Mouse (Mus musculus) MEL (cell line): ENCODE results near the gene Znfx1. TPM values are rescaled to one million over a fixed set of nuclear protein-coding genes. Genes with fewer than 3 reads are reported as not detected.

ENCODE experiments used
- DNase-seq: peaks from one replicate; pipeline ENCODE4 v3.0.0; 2011; ENCODE audit warnings: low read depth, low spot score
- H3K27ac ChIP-seq: 2 replicates; pipeline ENCODE4 v1.5.1; 2012; ENCODE audit warnings: low read depth, mild to moderate bottlenecking, control low read depth, low read length, moderate library complexity; ENCODE audit not compliant: control insufficient read depth
- H3K27me3 ChIP-seq, 2 experiments: fragments of 150-350 bp in 1 of 2; sonication (generic) in 1 of 2; 2 replicates each; pipeline ENCODE4 v1.6.1; 2012; ENCODE audit warnings: low read length in 2 of 2, mild to moderate bottlenecking in 2 of 2, improper control_type of control experiment in 1 of 2, moderate library complexity in 1 of 2; ENCODE audit not compliant: insufficient read depth in 2 of 2, control insufficient read depth in 1 of 2
- H3K36me3 ChIP-seq, 2 experiments: 2 replicates each; pipeline ENCODE4 v1.6.1; 2012 to 2014; ENCODE audit warnings: low read length in 2 of 2, improper control_type of control experiment in 1 of 2, inconsistent platforms in 1 of 2, mild to moderate bottlenecking in 1 of 2; ENCODE audit not compliant: insufficient read depth in 2 of 2, control insufficient read depth in 1 of 2
- H3K4me1 ChIP-seq, 2 experiments: fragments of 150-350 bp in 1 of 2; sonication (generic) in 1 of 2; 2 replicates each; pipeline ENCODE4 v1.6.1; 2012; ENCODE audit warnings: low read length in 2 of 2, improper control_type of control experiment in 1 of 2, mild to moderate bottlenecking in 1 of 2; ENCODE audit not compliant: insufficient read depth in 2 of 2, control insufficient read depth in 1 of 2
- H3K4me3 ChIP-seq, 2 experiments: fragments of 150-350 bp in 1 of 2; sonication (generic) in 1 of 2; 2 replicates each; pipeline ENCODE4 v1.5.1; 2012; ENCODE audit warnings: low read depth in 2 of 2, low read length in 2 of 2, mild to moderate bottlenecking in 2 of 2, moderate library complexity in 2 of 2, control low read depth in 1 of 2, improper control_type of control experiment in 1 of 2; ENCODE audit not compliant: control insufficient read depth in 1 of 2, insufficient read depth in 1 of 2
- H3K79me2 ChIP-seq: 2 replicates; pipeline ENCODE4 v1.6.1; 2012; ENCODE audit warnings: mild to moderate bottlenecking, low read length, moderate library complexity; ENCODE audit not compliant: control insufficient read depth, poor library complexity, insufficient read depth
- H3K9ac ChIP-seq: 2 replicates; pipeline ENCODE4 v1.6.1; 2012; ENCODE audit warnings: low read depth, mild to moderate bottlenecking, control low read depth, low read length, moderate library complexity; ENCODE audit not compliant: control insufficient read depth, poor library complexity, severe bottlenecking
- H3K9me3 ChIP-seq: fragments of 150-350 bp; sonication (generic); replicated peaks from 2 replicates; pipeline ENCODE4 v1.6.1; 2012; ENCODE audit warnings: mild to moderate bottlenecking, low read length, improper control_type of control experiment, moderate library complexity; ENCODE audit not compliant: insufficient read depth
- CHD2 ChIP-seq: IDR thresholded peaks from 2 replicates; pipeline ENCODE4 v1.6.1; 2011; ENCODE audit warnings: low read length, improper control_type of control experiment
- ETS1 ChIP-seq: IDR thresholded peaks from 2 replicates; pipeline ENCODE4 v1.6.1; 2012; ENCODE audit warnings: low read depth, mild to moderate bottlenecking, inconsistent platforms, low read length, improper control_type of control experiment, moderate library complexity
- GATA1 ChIP-seq: IDR thresholded peaks from 2 replicates; pipeline ENCODE4 v1.6.1; 2011; ENCODE audit warnings: low read depth, low read length, improper control_type of control experiment
- HCFC1 ChIP-seq: IDR thresholded peaks from 2 replicates; pipeline ENCODE4 v1.6.1; 2012; ENCODE audit warnings: low read depth, mild to moderate bottlenecking, inconsistent platforms, low read length, improper control_type of control experiment, moderate library complexity
- MAZ ChIP-seq: IDR thresholded peaks from 2 replicates; pipeline ENCODE4 v1.6.1; 2012; ENCODE audit warnings: low read depth, mild to moderate bottlenecking, inconsistent platforms, low read length, improper control_type of control experiment
- MEF2A ChIP-seq: IDR thresholded peaks from 2 replicates; pipeline ENCODE4 v1.6.1; 2014; ENCODE audit warnings: low read depth, mild to moderate bottlenecking, inconsistent platforms, low read length, improper control_type of control experiment; ENCODE audit not compliant: poor library complexity, insufficient replicate concordance, severe bottlenecking; ENCODE audit errors: extremely low read depth
- NELFE ChIP-seq: IDR thresholded peaks from 2 replicates; pipeline ENCODE4 v1.6.1; 2011; ENCODE audit warnings: low read depth, low read length, improper control_type of control experiment
- NRF1 ChIP-seq: IDR thresholded peaks from 2 replicates; pipeline ENCODE4 v1.6.1; 2014; ENCODE audit warnings: low read depth, mild to moderate bottlenecking, inconsistent platforms, low read length, improper control_type of control experiment, moderate library complexity; ENCODE audit not compliant: poor library complexity, insufficient read depth, severe bottlenecking
- POLR2A ChIP-seq, 2 experiments: IDR thresholded peaks; 2 replicates each; pipeline ENCODE4 v1.6.1; 2011 to 2012; ENCODE audit warnings: low read length in 2 of 2, mild to moderate bottlenecking in 2 of 2, control low read depth in 1 of 2, improper control_type of control experiment in 1 of 2, low read depth in 1 of 2, moderate library complexity in 1 of 2; ENCODE audit not compliant: control insufficient read depth in 1 of 2, insufficient read depth in 1 of 2, poor library complexity in 1 of 2
- RAD21 ChIP-seq: IDR thresholded peaks from 2 replicates; pipeline ENCODE4 v1.6.1; 2011; ENCODE audit warnings: mild to moderate bottlenecking, low read depth, low read length, improper control_type of control experiment
- TAL1 ChIP-seq: IDR thresholded peaks from 2 replicates; pipeline ENCODE4 v1.6.1; 2012; ENCODE audit warnings: mild to moderate bottlenecking, inconsistent platforms, low read length, moderate library complexity, mixed read lengths
- TBP ChIP-seq: IDR thresholded peaks from 2 replicates; pipeline ENCODE4 v1.8.0; 2011; ENCODE audit warnings: low read depth, low read length, improper control_type of control experiment
- USF1 ChIP-seq: IDR thresholded peaks from 2 replicates; pipeline ENCODE4 v1.6.1; 2014; ENCODE audit warnings: low read depth, mild to moderate bottlenecking, inconsistent platforms, low read length, improper control_type of control experiment, moderate library complexity
- ZKSCAN1 ChIP-seq: IDR thresholded peaks from 2 replicates; pipeline ENCODE4 v1.6.1; 2012; ENCODE audit warnings: low read depth, mild to moderate bottlenecking, inconsistent platforms, low read length, improper control_type of control experiment, moderate library complexity
- ZNF384 ChIP-seq: IDR thresholded peaks from 2 replicates; pipeline ENCODE4 v1.6.1; 2012; ENCODE audit warnings: low read depth, mild to moderate bottlenecking, inconsistent platforms, low read length, improper control_type of control experiment
- polyA plus RNA-seq, 2 experiments: library from polyadenylated mRNA; stranded (reverse) in 1 of 2; unstranded in 1 of 2; fragments of >175 nt in 1 of 2; fragments of >200 nt in 1 of 2; gene quantifications; 2 replicates each; pipeline versions ENCODE4 v1.2.1 to v1.2.4; 2012; ENCODE audit warnings: low replicate concordance in 2 of 2, low read depth in 1 of 2; ENCODE audit not compliant: insufficient read length in 2 of 2, insufficient read depth in 1 of 2, missing spikeins in 1 of 2
- total RNA-seq: library from RNA; depleted of rRNA; stranded (reverse); fragments of 300-350 nt; gene quantifications from 2 replicates; pipeline ENCODE4 v1.2.3, GENCODE M21; 2012

The Znfx1 gene
- total and polyA plus RNA-seq, 3 experiments, result 15.6 to 17.1 TPM; not detected in 1

- TF ChIP-seq MEF2A (no peak), TBP (peak; percentile 81)
- TF ChIP-seq, all 39 proteins: peak for 1
- Histone ChIP-seq H3K36me3 (no peaks in the 10 kb centered on the region), H3K79me2 (no peaks in the 10 kb centered on the region), H3K9ac (no peak overlapping the region), H3K4me3 (no peak overlapping the region), H3K4me1 (peaks cover 0 to 3% of the 10 kb centered on the region in 2 experiments; a peak in 2 of 4 replicates), H3K27ac (no peak overlapping the region), H3K9me3 (no peaks in the 10 kb centered on the region), H3K27me3 (peaks cover 2 to 3% of the 10 kb centered on the region in 2 experiments; a peak in 1 of 4 replicates)
- no peak for DNase-seq
These were observed 55.8 kb downstream of the Znfx1 start for GRCm38 (mm10) chr2:167007001-167007491.

DNA sequence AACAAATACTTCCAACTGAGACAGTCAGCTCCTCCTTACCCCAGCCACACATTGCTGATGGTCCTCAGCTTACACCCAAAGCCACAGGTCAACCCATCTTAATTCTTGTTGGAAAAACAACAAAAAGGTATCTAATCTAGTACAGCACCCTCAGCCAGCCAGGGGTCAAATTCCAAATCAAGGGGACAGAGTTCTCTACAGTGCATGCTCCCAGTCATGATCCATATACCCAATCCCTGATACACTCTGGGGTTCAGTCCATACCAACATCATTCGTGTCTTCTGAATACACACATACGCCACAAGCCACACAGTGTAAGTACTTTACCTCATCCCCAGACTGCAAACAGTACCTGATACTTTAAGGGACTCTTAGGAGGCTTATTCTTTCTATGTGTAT lies 56.5 kb downstream of the Znfx1 start:
- no peak for DNase-seq
- Histone ChIP-seq H3K36me3 (no peaks in the 10 kb centered on the region), H3K4me3 (no peak overlapping the region), H3K4me1 (peaks cover 0 to 3% of the 10 kb centered on the region in 2 experiments; a peak in 2 of 4 replicates), H3K79me2 (no peaks in the 10 kb centered on the region), H3K27ac (no peak overlapping the region), H3K9me3 (no peaks in the 10 kb centered on the region), H3K27me3 (peaks cover 2 to 3% of the 10 kb centered on the region in 2 experiments; a peak in 1 of 4 replicates), H3K9ac (no peak overlapping the region)
- TF ChIP-seq ZKSCAN1 (no peak), CHD2 (no peak), NRF1 (no peak), USF1 (no peak), GATA1 (no peak), HCFC1 (no peak), RAD21 (no peak), TAL1 (no peak), MAZ (no peak), ETS1 (no peak), NELFE (no peak), ZNF384 (no peak), POLR2A (IDR thresholded peaks at IDR 0.05; ENCODE audit: control insufficient read depth in 1 of 2, insufficient read depth in 1 of 2, low read depth in 1 of 2, low read length in 2 of 2, poor library complexity in 1 of 2) (no peak)
